Mouse (Mus musculus) thymus, postnatal 14 days (tissue): ENCODE measurements around the gene Slc26a9.

Experiments
- DNase-seq: peaks from one replicate; pipeline ENCODE4 v3.0.0; 2021

Gene Slc26a9

DNA sequence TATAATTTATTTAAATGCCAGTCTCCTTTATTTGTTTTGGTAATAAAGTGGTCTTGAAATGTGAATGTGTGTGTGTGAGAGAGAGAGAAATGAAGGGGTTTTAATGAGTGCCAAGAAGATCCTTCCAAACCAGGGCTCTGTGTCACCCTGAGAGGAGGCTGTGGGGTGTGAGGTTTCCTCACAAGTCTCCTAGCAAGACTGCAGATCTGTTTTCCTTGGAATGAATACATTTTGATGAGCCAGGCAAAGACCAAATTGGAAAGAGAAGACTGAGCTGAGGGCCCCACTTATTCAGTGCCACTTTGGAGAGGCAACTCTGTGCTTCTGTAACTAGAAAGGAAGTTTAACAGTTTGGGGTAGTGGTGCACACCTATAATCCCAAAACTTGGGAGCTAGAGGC, 27.6 kb downstream of the Slc26a9 start:
- DNase-seq = no peak

DNA sequence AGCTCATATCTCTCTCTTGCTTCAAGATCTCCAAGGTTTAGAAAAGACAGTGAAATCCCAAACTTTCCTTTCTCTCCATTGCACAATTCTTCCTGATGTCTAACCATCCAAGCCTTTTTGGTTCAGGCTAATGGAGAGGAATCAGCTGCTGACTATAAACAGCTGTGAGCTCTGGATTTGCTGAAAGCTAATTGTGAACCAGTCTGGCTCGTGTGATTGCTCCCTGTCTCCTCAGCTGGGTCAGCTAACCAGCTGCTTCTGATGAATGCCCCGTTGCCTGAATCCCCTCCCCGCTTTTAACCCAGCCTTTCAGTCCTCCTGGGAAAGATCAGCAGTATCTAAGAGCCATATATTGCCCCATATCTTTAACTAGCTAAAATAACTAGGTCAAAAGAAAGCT, 50.8 kb downstream of the Slc26a9 start:
- DNase-seq = no peak

DNA sequence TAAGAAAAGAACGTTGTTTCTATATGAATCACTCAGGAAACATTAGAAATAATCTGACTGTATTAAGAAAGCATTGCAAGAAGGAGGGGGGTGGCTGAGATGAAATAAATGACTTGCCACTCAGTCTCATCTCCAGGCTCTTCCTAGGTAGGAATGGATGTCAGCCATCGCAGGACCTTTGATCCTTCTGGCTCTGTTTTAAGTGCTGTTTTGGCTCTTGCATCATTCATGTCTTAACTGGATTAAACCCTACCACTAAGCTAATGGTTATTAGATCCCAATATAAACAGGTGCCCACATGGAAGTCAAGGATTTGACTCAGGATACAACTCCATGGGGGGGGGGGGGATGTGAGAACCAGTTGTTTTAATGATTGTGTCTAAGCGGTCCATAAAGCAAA, 51.3 kb downstream of the Slc26a9 start:
- no peak for DNase-seq

DNA sequence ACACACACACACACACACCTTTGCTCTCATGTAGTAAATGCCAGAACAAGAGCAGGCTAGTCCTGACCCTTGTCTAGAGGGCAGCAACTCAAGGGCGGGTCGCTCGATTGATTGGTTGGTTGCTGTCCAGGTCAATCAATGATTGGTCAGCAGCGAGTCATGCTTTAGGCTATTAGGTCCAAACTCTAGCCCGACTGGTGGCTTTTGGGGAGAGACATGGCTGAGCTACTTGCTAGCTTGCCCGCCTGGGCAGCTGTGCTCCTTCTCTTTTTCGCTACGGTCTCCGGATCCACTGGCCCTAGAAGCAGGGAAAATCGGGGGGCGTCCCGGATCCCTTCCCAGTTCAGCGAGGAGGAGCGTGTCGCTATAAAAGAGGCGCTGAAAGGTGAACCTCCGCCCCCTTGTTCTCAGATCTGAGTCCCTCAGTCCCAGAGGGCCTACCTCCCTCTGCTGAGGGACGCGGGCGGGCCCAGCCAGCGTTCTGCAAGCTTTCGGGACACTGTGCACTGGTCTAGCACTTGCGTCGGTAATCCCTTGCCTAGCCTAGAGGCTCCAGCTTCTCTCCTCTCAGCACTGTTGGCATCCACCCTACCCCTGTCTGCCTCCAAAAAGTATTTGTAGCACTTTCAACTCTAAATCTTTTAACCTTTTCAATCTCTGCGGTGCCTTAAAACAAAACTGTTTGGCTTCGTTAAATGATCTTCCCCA, 53.5 kb downstream of the Slc26a9 start, which contains the start of gene Pm20d1:
Pm20d1 (plus strand) TSS at position 180 of the 708 bp plus-strand sequence.
- no peak for DNase-seq

DNA sequence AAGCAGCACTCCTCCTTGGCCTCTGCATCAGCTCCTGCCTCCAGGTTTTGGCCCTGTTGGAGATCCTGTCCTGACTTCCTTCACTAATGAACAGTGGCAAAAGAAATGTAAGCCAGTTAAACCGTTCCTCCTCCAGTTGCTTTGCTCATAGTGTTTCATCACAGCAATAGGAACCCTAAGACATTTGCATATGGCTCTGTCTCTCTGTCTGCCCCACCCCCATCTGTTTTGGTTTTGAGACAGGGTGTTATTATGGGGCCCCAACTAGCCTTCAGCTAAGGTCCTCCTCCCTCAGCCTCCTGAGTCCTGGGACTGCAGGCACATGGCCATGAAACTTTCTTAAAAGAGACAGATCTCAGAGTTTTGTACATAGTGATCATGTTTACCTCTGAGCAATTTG, 56.2 kb downstream of the Slc26a9 start:
- no peak for DNase-seq

DNA sequence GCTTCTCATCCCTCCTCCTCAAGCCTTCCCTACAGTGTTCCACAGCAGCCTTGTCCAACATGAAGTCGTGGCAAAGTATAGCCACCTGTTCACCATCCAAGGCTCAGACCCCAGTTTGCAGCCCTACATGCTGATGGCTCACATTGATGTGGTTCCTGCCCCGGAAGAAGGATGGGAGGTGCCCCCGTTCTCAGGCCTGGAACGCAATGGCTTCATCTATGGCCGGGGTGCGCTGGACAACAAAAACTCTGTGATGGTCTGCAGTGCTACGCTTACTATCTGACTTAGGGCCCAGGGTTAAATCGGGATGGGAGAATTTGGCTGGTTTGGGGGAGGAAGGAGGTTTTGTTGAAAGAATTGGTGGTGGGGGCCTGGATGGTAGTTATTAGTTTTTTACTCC, 57.2 kb downstream of the Slc26a9 start:
- DNase-seq = no peak

DNA sequence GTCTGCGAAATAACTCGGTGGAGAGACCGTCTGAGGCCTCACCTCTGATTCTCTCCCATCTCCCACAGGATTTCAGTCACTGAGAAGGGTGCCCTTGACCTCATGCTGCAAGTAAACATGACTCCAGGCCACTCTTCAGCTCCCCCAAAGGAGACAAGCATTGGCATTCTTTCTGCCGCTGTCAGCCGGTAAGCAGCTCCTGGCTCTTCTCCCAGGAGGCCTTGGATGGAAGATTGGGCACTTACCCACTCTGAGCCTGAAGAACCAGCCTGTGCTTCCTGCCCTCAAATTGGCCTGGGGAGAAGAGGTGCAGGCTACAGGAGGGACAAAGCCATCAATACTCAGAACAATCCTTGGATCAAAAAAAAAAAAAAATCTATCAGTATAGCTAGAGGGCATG, 58.8 kb downstream of the Slc26a9 start:
- DNase-seq = peak; percentile 1

DNA sequence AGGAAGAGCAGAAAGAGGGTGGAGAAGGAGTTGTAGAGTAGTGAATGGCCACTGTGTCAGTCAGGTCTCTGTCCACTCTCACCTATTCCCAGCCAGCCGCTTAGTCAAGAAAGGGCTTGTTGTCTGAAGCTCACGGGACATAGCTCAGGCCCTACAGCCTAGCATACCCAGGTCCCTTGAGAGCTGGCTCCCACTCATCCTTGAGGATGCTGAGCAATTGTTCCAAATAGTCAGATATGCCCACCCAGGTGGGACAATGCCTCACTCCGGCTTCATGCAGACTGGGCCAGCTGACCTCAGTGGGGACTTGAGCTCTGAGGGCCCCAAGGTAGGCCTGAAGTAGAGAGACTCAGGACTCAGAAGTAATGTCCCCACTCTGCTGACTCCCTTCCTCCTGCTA, 60.3 kb downstream of the Slc26a9 start:
- no peak for DNase-seq

DNA sequence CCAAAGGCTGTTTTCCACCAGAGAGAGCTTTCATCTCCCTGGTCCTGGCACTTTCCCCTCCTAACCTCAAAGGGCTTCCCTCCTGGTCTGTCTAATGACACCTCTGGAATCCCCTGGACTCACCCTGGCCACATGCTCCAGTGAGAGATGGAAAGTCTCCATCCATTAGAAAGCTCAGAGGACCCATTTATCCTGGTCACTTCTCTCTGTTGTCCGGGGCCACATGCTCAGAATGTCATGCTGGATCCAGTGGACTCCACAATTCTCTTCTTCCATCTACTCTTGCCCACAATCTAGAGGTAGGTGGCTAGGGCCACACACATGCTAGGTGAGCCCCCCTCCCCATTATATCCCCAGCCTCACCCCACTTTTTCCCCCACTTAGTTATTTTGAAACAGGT, 65.2 kb downstream of the Slc26a9 start:
- no peak for DNase-seq

DNA sequence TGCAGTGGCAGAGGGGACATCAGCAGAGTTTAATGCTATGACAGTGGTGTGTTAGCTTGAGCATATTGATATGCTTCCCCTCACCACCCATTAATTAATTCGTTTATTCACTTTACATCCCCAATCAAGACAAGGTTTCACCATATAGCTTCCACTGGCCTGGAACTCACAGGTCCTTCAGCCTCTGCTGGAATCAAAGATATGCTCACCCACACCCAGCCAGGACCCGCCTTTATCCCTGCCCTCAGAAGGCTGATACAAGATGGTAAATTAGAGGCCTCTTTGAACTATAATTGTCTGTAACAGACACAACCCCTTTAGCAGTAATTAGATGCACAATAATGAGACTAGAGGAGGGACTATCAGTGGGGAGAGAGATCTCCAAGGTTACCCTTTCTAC, 65.8 kb downstream of the Slc26a9 start:
- DNase-seq = no peak

DNA sequence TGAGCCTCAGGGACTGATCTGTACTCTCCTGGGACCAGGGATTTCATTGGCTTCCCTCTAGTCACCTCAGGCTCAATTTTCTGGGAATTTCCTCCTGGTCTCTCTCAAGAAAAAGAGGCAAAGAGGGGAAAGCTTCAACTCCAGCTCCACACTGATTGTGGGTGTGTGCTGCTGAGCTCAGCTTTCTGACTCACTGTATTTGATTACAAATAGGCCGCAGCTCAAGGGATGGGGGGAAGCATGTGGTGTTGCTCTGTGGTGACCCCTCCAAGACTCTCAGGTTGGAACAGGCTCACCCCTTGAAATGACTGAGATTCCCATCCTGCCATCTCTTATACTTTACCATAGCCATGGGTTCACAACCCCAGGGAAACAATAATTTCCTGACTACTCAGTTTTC, 67.6 kb downstream of the Slc26a9 start:
- DNase-seq = no peak

DNA sequence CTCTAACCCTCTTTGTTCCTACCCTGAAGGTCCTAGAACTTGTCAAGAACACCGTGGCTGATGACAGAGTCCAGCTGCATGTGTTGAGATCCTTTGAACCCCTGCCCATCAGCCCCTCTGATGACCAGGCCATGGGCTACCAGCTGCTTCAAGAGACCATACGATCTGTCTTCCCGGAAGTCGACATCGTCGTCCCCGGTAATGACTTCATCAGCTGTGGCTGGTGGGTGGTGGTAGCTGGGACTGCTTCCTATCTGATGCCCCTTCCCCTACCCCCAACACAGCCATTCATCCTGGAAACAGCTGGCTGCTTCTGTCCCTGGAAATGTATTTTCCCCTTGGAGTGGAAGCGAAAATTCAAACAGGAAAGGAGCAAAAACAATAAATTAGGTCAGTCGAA, 68.2 kb downstream of the Slc26a9 start:
- DNase-seq = no peak

DNA sequence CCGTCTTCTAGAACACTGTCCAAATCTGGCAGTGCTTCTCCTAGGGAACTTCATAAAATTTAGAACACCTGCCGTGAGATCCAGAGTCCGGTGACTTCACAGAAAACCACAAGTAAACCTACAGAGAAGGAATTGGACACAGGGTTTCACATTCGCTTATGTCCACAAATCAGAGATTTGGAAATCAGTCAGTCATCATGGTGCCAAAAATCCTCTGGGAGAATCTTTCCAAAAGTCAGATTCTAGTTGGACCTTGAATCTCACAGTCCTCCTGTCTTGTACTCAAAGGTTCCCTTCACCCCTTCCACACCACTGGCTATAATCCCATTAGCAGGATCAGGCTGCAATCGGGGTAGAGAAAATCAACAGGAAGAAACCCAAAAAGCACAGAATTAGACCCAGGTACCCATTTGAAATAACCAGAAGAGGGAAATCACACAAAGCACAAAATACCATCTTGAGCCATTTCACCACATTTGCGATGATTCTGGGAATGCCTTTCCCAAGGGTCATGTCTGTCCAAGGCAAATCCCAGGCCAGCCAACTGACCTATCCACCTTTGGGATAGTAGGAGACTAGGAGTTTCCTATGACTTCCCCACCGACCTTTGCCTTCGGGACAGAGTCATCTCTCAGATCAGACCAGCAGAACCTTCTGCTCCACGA, 68.9 kb downstream of the Slc26a9 start:
- no peak for DNase-seq

DNA sequence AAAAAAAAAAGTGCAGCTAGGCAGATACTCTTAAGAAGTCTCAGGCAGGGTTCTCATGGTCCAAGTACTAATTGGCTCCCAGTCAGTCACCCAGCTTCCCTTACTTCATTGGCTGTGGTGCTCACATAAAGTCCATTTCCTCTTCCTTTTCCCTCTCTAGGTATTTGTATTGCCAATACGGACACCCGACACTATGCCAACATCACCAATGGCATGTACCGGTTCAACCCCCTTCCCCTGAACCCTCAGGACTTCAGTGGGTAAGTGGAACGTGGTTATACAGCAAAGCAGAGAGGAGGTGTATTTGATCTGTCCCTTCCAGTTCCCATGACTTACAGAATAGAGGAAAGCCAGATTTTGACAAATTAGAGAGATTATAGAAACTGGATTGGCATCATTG, 69.9 kb downstream of the Slc26a9 start:
- DNase-seq = no peak

DNA sequence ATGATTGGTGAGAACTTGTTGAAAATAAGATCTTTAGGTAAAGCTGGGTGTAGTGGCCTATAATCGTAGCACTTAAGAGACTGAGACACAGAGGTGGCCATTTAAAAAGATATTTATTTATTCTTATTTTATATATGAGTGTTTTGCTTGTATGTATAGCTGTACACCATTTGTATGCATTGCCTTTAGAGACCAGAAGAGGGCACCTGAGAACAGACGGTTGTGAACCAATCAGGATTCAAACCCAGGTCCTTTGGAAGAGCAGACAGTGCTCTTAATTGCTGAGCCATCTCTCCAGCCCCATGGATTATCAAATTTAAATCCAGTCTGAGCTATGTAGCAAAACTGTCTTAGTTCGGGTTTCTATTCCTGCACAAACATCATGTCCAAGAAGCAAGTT, 70.4 kb downstream of the Slc26a9 start:
- DNase-seq = peak; percentile 40

DNA sequence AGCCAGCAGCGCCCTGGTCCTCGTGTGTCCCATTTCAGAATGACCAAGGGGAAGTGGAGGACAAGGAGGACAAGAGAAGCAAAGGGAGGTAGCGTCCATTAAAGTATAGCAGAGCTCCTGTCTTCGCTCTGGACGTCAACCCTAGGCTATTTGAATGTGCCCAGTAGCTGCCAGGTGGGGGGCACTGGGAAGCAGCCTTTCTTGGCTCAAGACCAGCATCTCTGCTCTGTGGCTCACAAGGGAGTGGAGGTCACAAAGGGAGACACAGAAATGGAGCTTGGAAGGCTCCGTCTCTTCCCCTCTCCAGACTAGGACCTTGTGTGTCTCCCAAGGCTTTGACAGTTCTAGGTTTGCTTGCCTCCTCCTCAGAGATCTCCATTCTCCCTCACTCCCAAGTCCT, 73.1 kb downstream of the Slc26a9 start:
- DNase-seq = no peak

DNA sequence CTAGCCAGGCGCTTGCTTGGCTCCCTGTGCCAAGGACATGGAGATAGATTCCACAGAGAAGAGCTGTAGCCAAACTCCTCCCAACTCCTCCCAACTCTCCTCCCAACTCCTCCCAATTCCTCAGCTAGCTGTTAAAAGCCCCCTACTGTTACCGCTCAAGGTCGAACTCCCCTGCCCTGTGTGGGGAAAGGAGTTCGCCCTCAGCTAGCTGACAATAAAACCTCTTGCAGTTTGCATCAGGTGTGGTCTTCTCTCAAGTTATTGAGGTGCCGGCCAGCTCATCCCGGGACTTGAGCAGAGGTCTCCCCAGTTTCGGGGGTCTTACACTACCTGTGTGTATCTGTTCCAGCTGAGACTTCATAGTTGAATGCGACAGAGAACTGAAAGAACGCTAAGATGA, 76.5 kb downstream of the Slc26a9 start:
- DNase-seq = peak; percentile 23

DNA sequence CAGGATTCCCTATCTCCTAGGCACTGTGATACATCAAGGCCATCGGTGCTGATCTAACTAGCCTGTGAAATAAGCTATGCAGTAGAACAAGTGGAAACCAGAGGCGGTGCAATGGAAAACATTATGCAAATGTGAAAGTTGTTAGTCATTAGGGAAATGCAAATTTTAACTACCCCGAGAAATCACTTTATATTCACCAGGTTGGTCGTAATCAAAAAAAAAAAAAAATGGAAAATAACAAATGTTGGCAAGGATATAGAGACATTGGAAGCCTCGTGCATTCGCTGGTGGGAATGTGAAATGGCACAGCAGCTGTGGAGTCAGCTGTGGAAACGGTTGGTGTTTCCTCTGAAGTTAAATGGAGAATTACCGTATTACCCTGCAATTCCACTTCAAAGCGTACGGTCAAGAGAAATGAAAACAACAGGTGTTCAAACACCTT, 77.1 kb downstream of the Slc26a9 start:
- peak; percentile 37 for DNase-seq
